In genomic region chr4:129920542-129921313, GRCm38 (mm10) we compare ENCODE assay signal across 17 mouse cellular contexts. TPM values are rescaled to one million over a fixed set of nuclear protein-coding genes. Genes with fewer than 3 reads are reported as not detected.
A peak's percentile ranks its signal among the peaks of the same experiment; 100 is the strongest.
DNase-seq lines count a peak whose midpoint lies in the region; ATAC-seq and TF ChIP-seq lines count a peak whose summit lies in the region.
"Had no signal": no experiment of that assay in that cellular context is flagged by ENCODE, and none has a peak within 500 bp of the region (broad histone marks: within the 10 kb centered on the region; RNA-seq: fewer than 3 reads in every experiment).

No protein-coding gene starts in this region.

- intact Hi-C loops in heart, postnatal 36 days (cut with DNase I) = no loop called here

- H3K27me3 ChIP-seq in heart, embryonic 10.5 days (ENCODE audit: insufficient read depth, poor library complexity, severe bottlenecking) = no peaks in the 10 kb centered on the region
- H3K27me3 ChIP-seq in liver, postnatal 0 days (ENCODE audit: insufficient read depth, low read length) = no peaks in the 10 kb centered on the region
- H3K27me3 ChIP-seq in hindbrain, embryonic 11.5 days (ENCODE audit: control insufficient read depth, insufficient read depth, low read length) = no peaks in the 10 kb centered on the region

- H3K4me2 ChIP-seq in liver, postnatal 0 days (ENCODE audit: low read depth, low read length) = no peak overlapping the region
- no peak overlapping the region for H3K4me2 ChIP-seq in hindbrain, embryonic 11.5 days (replicated peaks; ENCODE audit: low read depth, low read length)
- H3K4me2 ChIP-seq: kidney, embryonic 15.5 days had no signal

- H3K4me1 ChIP-seq in heart, embryonic 10.5 days = peaks cover 56% of the 10 kb centered on the region
- H3K4me1 ChIP-seq in liver, postnatal 0 days (ENCODE audit: insufficient read depth) = peaks cover 34% of the 10 kb centered on the region
- H3K4me1 ChIP-seq in hindbrain, embryonic 11.5 days (replicated peaks; ENCODE audit: control insufficient read depth, insufficient read depth, low read length) = 0 out of 2 replicates have a peak, but pooled peaks cover 2% of the 10 kb centered on the region

- no peak for TF ChIP-seq CTCF in liver, postnatal 0 days (IDR thresholded peaks at IDR 0.05; ENCODE audit: low read depth)

- no peak overlapping the region; the same call in 1 of the 2 replicates for H3K9ac ChIP-seq in liver, postnatal 0 days (replicated peaks)
- H3K9ac ChIP-seq in hindbrain, embryonic 11.5 days (ENCODE audit: low read depth, low read length) = no peak overlapping the region
- H3K9ac ChIP-seq: kidney, embryonic 15.5 days had no signal

- 89% methylated on average over 15 of the region's 15 CpGs for WGBS in heart, embryonic 10.5 days
- WGBS in liver, postnatal 0 days (ENCODE audit: insufficient replicate concordance) = 69% methylated on average over 15 of the region's 15 CpGs
- WGBS in hindbrain, embryonic 11.5 days = 87% methylated on average over 15 of the region's 15 CpGs

- no peak for DNase-seq in heart, embryonic 10.5 days (ENCODE audit: low spot score)
- no peak for DNase-seq in heart, postnatal 36 days
- DNase-seq in liver, postnatal 0 days = peak; percentile 33
- DNase-seq in liver = no peak
- DNase-seq in adrenal gland, postnatal 25 days = peak; percentile 54
- peak; percentile 67 for DNase-seq in thymus, postnatal 0 days (ENCODE audit: low spot score)
- no peak for DNase-seq in embryo, embryonic 10.5 days (ENCODE audit: low spot score)
- DNase-seq in hindbrain, embryonic 11.5 days (ENCODE audit: low spot score) = no peak
- DNase-seq: cerebellum, adult 9-11 months; gastrocnemius, postnatal 25 days; lung, postnatal 10 days; right cerebral cortex, postnatal 25 days had no signal

- peak; percentile 40 for ATAC-seq in liver, postnatal 0 days
- no peak for ATAC-seq in hindbrain, embryonic 11.5 days (ENCODE audit: low FRiP score)
- ATAC-seq: hindbrain, embryonic 16.5 days had no signal

- no peak for TF ChIP-seq EP300 in liver, postnatal 0 days (IDR thresholded peaks at IDR 0.05; ENCODE audit: low read depth)

- H3K4me3 ChIP-seq in heart, embryonic 10.5 days = no peak overlapping the region
- no peak overlapping the region for H3K4me3 ChIP-seq in liver, postnatal 0 days (ENCODE audit: low read depth, low read length)
- no peak overlapping the region for H3K4me3 ChIP-seq in hindbrain, embryonic 11.5 days (ENCODE audit: low read depth, low read length)
- H3K4me3 ChIP-seq: kidney, embryonic 15.5 days; left cerebral cortex, adult 2 months had no signal

- no peaks in the 10 kb centered on the region for H3K36me3 ChIP-seq in heart, embryonic 10.5 days
- no peaks in the 10 kb centered on the region for H3K36me3 ChIP-seq in liver, postnatal 0 days (replicated peaks; ENCODE audit: insufficient read depth, low read length)
- no peaks in the 10 kb centered on the region for H3K36me3 ChIP-seq in hindbrain, embryonic 11.5 days (ENCODE audit: control insufficient read depth, insufficient read depth, low read length)
- H3K36me3 ChIP-seq: G1E; kidney, embryonic 15.5 days had no signal

- H3K9me3 ChIP-seq in heart, embryonic 10.5 days = no peaks in the 10 kb centered on the region
- H3K9me3 ChIP-seq in liver, postnatal 0 days (ENCODE audit: low read length) = no peaks in the 10 kb centered on the region
- no peaks in the 10 kb centered on the region for H3K9me3 ChIP-seq in hindbrain, embryonic 11.5 days (ENCODE audit: control insufficient read depth, low read length)
- H3K9me3 ChIP-seq: G1E; kidney, embryonic 15.5 days had no signal

- peak overlapping the region; percentile 88 for H3K27ac ChIP-seq in heart, embryonic 10.5 days
- peak overlapping the region; percentile 44 for H3K27ac ChIP-seq in liver, postnatal 0 days (ENCODE audit: low read depth)
- H3K27ac ChIP-seq in hindbrain, embryonic 11.5 days (ENCODE audit: low read depth, low read length) = no peak overlapping the region
- H3K27ac ChIP-seq: kidney, embryonic 15.5 days; left cerebral cortex, adult 2 months had no signal

RNA-seq across cellular contexts. Expression of gene Spocd1, which starts 8.3 kb away (rescaled TPM):
- polyA plus RNA-seq in heart, embryonic 10.5 days (2016; fragmentation: Nextera tagmentation; extraction: Ambion mirVana) = 0.46 and 0.59 TPM in 2 replicates
- total RNA-seq in heart, postnatal 36 days (2021) = not detected
- polyA plus RNA-seq in liver, postnatal 0 days (2015; fragmentation: Nextera tagmentation; extraction: Ambion mirVana) = not detected in 2 replicates
- total RNA-seq in adrenal gland, postnatal 25 days (2021) = 0.86 and 3.4 TPM in 2 replicates
- 0.05 and 0.06 TPM in 2 replicates for polyA plus RNA-seq in thymus, postnatal 0 days (2015; fragmentation: Nextera tagmentation; extraction: Ambion mirVana)
- 0.08 TPM in 1 of 2 replicates, not detected in the other for polyA plus RNA-seq in hindbrain, embryonic 11.5 days (2014; fragmentation: Nextera tagmentation; extraction: Ambion mirVana)
- total RNA-seq: G1E; gastrocnemius, postnatal 25 days; megakaryocyte-erythroid progenitor cell, adult 5-6 weeks had no signal
- polyA plus RNA-seq: G1E; hindbrain, embryonic 16.5 days; kidney, embryonic 15.5 days had no signal

Comparison
In these comparisons a context has a peak if more than half of its experiments do, and no peak if none do; other contexts are left out.
1. DNase-seq: peak in liver, postnatal 0 days (single experiment), adrenal gland, postnatal 25 days (single experiment) and thymus, postnatal 0 days (single experiment); none in heart, embryonic 10.5 days (single experiment), heart, postnatal 36 days (0 of 2), liver (single experiment), embryo, embryonic 10.5 days (single experiment) and hindbrain, embryonic 11.5 days (single experiment).